Mouse (Mus musculus): ENCODE data around the gene Hoxa5.

Hoxa5 gene

GRCm38 (mm10) chr6:52225612-52226568, 21.5 kb upstream of the Hoxa5 start:
- peak; percentile 49 to 59 for DNase-seq

- DNase-seq, result no peak
Observed at GRCm38 (mm10) chr6:52224895-52225611, 20.7 kb upstream of the Hoxa5 start.

GRCm38 (mm10) chr6:52223939-52224760, 19.8 kb upstream of the Hoxa5 start:
- DNase-seq, result peak; percentile 18 to 31

- no peak for DNase-seq
Observed at GRCm38 (mm10) chr6:52222729-52223128, 18.3 kb upstream of the Hoxa5 start.

GRCm38 (mm10) chr6:52221993-52222685, 17.8 kb upstream of the Hoxa5 start:
- DNase-seq, result peak; percentile 19 to 29

GRCm38 (mm10) chr6:52221337-52221992, 17.1 kb upstream of the Hoxa5 start, which contains the start of gene Hoxa7:
Gene Hoxa7 (minus strand): TSS chr6:52221854.
- DNase-seq, result peak; percentile 86 to 88

GRCm38 (mm10) chr6:52220865-52221310, 16.5 kb upstream of the Hoxa5 start:
- DNase-seq, result peak; percentile 28 to 36

- DNase-seq, result peak; percentile 26 to 48
Observed at GRCm38 (mm10) chr6:52220003-52220864, 15.8 kb upstream of the Hoxa5 start.

GRCm38 (mm10) chr6:52219234-52219942, 15.0 kb upstream of the Hoxa5 start:
- DNase-seq, result peak; percentile 5 to 12

GRCm38 (mm10) chr6:52218643-52219215, 14.3 kb upstream of the Hoxa5 start:
- DNase-seq, result peak in 1 of 2 experiments; percentile 4

GRCm38 (mm10) chr6:52217895-52218642, 13.7 kb upstream of the Hoxa5 start:
- peak; percentile 24 to 48 for DNase-seq

GRCm38 (mm10) chr6:52217459-52217768, 13.0 kb upstream of the Hoxa5 start:
- DNase-seq, result peak; percentile 66 to 73

- DNase-seq, result peak; percentile 48
Observed at GRCm38 (mm10) chr6:52216691-52217458, 12.5 kb upstream of the Hoxa5 start.

- DNase-seq, result peak in 1 of 2 experiments; percentile 27
Observed at GRCm38 (mm10) chr6:52215771-52216535, 11.6 kb upstream of the Hoxa5 start.

- DNase-seq, result peak in 1 of 2 experiments; percentile 24
Observed at GRCm38 (mm10) chr6:52215070-52215469, 10.7 kb upstream of the Hoxa5 start.

GRCm38 (mm10) chr6:52214271-52214670, 9.9 kb upstream of the Hoxa5 start:
- DNase-seq, result no peak

Data from B cell, adult 2 months (primary cell).